Mouse (Mus musculus) gastrocnemius, postnatal 10 days (tissue): ENCODE measurements around the gene 2410004P03Rik. TPM values are rescaled to one million over a fixed set of nuclear protein-coding genes. Genes with fewer than 3 reads are reported as not detected.
"Not testable (repeated sequence)": the region's sequence is repeated elsewhere in the genome, so short reads cannot be mapped to it uniquely, and the experiment has no call there.

ENCODE experiments used
- DNase-seq: peaks from one replicate; pipeline ENCODE4 v3.0.0; 2021; ENCODE audit warnings: mixed read lengths
- total RNA-seq, 2 experiments: library from RNA; stranded (reverse); gene quantifications; 2 replicates each; pipeline ENCODE4 v1.2.3; 2021

The 2410004P03Rik gene
- total RNA-seq, 2 experiments from 2014 or later: not detected

DNA sequence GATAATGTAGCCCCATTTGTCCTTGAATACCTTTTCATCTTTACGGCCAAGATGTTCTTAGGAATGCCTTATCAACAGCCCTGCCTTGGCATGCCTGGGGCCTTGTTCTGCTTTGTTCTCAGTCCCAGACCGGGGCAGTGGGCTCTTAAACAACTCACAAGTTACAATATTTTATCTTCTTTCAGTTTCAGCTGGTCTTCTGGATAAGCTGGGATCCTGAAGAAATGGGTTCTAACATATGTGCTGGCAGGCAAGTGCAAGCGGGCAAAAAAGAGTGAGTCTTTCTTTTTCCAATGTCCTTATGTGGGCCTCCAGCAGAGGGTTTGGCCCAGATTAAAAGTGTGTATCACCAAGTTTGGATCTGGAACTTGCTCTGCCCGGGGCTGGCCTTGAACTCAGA is 9.6 kb upstream of the 2410004P03Rik start:
- not testable (repeated sequence) for DNase-seq

- peak; percentile 72 for DNase-seq
These were observed 6.9 kb upstream of the 2410004P03Rik start for GRCm38 (mm10) chr12:17018468-17018867.

DNA sequence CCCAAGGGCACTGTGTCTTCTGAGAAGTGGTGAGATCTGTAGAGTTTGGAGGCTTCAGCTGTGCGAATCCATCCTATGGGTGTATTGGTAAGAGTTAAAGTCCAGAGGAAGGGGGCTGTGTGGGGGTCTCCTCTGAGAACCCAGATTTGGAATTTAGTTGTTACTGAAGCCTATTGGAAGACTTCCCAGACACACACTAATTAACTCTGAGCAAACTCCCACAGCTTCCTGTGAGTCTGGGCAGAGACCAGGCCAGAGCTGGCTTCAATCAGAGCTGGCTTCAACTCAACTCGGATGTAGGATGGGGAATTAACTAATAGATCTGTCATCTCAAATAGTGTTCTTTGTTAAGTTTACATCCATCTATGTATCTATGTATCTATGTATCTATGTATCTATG is 4.2 kb upstream of the 2410004P03Rik start:
- no peak for DNase-seq

- DNase-seq: no peak
These were observed 756 bp upstream of the 2410004P03Rik start for GRCm38 (mm10) chr12:17012067-17012899.

GRCm38 (mm10) chr12:17009466-17009865 is 2.1 kb downstream of the 2410004P03Rik start:
- DNase-seq: no peak

DNA sequence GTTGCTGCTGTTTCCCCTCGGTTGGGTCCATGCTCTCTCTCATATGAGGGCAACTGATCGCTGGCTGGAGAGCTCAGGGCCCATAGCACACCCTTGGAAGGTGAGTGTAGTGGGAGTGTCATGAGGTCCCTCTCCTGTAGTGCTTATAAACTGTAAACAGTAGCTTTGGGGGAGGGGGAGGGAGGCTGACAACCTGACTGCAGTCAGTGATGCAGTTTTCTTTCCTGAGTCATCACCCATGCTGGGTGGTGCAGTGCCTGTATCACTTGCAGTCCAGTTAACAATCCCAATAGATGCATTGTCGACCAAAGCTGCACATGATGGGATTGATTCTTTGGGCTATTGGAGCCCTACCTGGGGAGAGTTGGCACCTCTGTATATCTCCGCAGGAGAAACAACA is 10.3 kb downstream of the 2410004P03Rik start:
- DNase-seq: no peak

- no peak for DNase-seq
These were observed 10.9 kb downstream of the 2410004P03Rik start for GRCm38 (mm10) chr12:17000628-17001027.

DNA sequence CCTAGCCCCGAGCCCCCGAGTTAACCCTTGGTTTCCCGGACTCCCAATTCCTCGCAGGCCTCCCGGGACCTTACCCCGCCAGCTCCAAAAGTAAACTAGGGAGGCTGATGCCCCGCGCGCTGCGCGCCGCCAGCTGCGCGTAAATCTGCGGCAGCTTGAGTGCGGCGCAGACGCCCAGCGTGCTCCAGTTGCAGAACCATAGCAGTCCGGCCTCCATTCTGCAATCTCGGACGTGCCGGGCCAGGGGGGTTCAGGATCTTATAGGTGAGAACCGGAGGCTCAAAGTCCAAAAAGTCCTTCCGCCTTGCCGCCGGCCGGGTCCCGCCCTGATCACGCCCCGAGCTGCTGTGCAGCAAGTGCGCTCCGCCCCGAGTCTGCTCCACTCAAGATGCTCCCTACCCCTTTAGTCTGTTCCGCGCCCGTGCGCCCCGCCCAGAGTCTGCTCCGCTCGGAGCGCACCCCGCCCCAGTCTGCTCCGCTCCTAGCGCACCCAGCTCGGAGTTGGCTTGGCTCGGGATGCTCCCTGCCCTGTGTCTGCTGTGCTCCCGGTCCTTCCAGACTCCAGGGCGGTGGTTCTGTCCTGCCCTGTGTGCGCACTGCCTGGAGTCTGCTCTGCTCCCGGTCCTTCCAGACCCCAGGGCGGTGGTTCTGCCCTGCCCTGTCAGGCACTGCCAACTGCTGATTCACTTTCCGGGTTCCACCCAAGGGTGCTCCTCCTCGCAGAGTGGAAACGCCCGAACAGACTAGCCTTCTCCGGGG is 11.6 kb downstream of the 2410004P03Rik start, which contains the start of gene Pqlc3:
Gene Pqlc3 (minus strand): TSS at position 670 of the 759 bp plus-strand sequence.
- DNase-seq: peak; percentile 82

DNA sequence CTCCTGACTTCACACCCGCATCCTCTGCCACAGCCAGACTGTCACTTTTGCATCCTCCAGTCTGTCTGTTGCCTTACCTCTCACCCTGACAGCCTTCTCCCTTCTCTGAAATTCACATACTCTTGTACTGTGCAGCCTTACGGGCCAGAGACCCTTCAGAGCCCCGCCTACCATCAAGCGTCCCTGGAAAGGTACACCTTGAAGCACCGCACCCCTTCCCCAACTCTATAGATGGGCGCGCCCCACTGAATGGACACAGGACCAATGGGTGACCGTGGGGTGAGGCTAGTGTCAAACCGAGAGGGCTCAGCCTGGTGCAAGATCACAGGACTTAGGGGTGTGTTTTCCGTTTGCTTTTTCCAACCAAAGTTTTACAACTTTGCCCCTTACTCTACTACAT is 12.4 kb downstream of the 2410004P03Rik start:
- no peak for DNase-seq

DNA sequence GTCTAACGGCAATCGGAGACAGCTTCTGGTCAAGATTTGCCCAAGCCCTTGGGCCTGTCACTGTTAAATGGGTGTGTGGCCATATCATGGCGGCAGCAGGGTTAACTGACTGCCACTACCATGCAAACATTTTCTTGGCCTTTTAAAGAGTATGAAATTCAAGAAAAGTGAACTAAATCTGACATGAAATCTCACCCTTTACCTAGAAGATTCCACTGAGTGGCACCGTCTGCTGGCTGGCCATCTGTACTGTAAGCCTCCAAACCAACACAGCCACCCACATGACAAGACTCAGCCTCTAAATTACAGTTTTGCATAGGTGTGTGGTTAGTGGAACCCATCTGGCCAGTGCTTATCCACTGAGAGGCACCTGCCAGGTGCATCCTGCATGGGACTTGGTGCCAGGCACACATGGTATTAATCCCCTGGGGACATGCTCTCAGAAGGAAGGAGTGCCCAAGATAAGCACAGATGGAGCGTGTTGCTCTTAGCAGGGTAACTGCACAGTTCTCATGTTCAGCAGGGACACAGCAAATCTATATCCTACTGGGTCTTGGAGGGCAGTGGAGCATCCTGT is 14.6 kb downstream of the 2410004P03Rik start:
- DNase-seq: no peak

DNA sequence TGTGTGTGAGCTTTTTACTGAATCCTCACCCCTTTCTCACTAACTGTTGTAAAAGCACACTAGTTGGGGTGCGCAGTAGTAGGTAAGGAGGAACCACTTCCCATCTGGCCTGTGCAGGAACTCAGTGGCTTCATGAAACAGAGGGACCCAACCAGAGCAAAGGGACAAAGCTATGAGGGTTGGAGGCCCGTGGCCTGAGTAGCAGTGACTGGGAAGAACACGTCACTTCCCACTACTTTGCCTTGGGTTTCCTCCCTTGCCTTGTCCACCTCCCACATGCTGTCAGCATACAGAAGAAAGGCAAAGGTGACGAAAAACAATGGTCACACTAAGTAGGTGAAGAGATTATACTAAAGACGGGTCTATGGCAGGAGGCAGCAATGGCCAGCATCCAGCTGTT is 15.2 kb downstream of the 2410004P03Rik start:
- no peak for DNase-seq

- no peak for DNase-seq
These were observed 17.2 kb downstream of the 2410004P03Rik start for GRCm38 (mm10) chr12:16994291-16994690.

- no peak for DNase-seq
These were observed 19.2 kb downstream of the 2410004P03Rik start for GRCm38 (mm10) chr12:16992355-16992754.

- no peak for DNase-seq
These were observed 20.2 kb downstream of the 2410004P03Rik start for GRCm38 (mm10) chr12:16991376-16991775.

GRCm38 (mm10) chr12:16985778-16986177 is 25.7 kb downstream of the 2410004P03Rik start:
- no peak for DNase-seq

DNA sequence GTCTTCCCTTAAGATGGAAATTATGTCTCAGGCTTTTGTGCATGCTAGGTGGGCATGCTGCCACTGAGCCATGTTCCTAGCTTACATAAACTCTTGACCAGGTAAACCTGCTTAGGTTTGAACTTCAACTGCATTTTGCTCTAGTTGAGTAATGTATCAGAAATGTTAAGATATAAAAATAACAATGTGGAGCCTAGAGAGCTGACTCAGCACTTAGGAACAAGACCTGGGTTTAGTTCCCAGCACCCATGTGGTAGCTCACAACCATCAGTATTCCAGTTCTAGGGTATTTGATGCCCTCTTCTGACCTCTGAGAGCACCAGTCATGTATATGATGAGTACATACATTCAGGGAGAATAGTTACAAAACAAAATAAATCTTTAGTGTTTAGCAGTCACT is 34.4 kb downstream of the 2410004P03Rik start:
- no peak for DNase-seq

DNA sequence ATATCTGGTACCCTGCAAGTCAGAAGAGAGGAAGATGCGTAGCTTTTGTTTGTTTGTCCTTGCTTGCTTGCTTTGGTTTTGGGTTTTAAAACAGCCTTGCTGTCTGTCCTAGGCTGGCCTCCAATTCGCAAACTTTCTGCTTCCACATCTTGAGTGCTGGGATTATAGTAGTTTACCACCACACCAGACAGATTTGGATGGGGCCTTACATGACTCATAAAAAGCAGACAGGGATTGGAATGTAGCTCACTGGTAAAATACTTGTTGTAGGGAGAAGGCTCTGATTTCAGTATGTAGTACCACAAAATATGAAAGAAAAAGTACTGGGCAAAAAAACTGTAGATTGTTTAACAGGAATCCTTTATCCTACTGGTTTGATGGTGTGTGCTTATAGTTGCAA is 44.7 kb downstream of the 2410004P03Rik start:
- no peak for DNase-seq

DNA sequence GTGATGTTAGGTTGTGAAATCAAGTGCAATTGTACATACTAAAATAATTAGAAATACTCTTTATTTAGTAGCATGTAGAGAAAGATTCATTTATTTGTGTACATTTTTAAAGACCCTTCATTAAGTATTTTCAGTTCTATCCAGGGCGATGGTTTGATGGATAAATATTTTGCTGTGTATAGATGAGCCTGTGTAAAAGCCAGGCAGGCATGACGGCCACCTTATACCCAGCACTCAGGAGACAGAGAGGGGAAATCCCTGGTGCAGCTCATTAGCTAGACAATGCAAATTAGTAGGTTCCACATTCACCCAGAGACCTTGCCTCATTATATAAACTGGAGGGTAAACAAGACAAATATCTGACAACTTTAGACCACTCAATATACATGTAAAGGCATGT is 48.2 kb downstream of the 2410004P03Rik start:
- DNase-seq: no peak

DNA sequence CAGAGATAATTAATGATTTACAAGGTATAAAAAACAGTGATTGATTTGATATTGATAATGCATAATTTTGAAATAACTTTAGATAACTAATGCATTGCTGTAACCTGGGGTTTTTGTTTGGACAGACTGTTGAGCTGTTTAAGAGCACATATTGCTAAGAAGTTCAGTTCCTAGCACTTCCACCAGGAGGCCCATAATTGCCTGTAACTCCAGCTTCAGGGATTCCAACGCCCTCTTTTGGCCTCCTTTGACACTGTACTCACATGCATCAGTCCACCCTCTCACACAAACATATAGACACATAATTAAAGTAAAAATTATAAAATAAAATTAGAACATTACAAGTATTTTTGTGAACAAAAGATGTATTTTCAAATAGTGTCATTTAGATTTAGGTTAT is 52.7 kb downstream of the 2410004P03Rik start:
- DNase-seq: no peak
